Mouse (Mus musculus) megakaryocyte, adult 5-6 weeks (primary cell): ENCODE data around the gene Chn1. TPM values are rescaled to one million over a fixed set of nuclear protein-coding genes. Genes with fewer than 3 reads are reported as not detected.

Experiments used
- ATAC-seq: 2 replicates; pipeline ENCODE4 v1.8.0; 2016; ENCODE audit warnings: mild to moderate bottlenecking, inconsistent platforms; ENCODE audit not compliant: poor library complexity, severe bottlenecking
- total RNA-seq, 2 experiments: library from RNA; stranded (forward) in 1 of 2; stranded (reverse) in 1 of 2; fragments of 153-499, 151-499 nt in 1 of 2; fragments of 221-1000, 200-1000 nt in 1 of 2; gene quantifications; 2 replicates each; pipeline versions ENCODE4 v1.2.3 to v1.2.4; 2015 to 2017

The Chn1 gene
- total RNA-seq, 2 experiments from 2014 or later = not detected

- ATAC-seq = peak; percentile 27; the same call in 1 of the 2 replicates
Observed at GRCm38 (mm10) chr2:73566162-73566561, 209.0 kb downstream of the Chn1 start.

DNA sequence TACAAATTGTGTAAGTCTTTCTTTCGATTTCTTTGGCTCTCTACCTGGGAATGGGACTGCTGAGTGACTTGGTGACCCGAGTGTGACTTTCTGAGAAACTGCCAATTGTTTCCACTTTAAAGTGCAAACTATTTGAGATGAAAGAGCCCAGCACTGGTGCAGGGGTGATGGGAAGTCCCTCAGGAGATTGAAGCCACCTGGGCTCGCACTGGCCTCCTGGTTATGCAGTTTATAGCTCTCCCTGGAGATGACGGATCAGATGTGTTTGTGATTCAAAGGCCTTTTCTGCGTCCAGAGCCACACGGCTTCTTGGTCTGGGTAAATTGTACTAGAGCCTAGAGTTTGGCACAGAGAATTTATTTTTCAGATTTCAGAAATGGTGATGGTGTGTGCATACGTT, 211.5 kb downstream of the Chn1 start:
- no peak for ATAC-seq

GRCm38 (mm10) chr2:73562656-73563055, 212.5 kb downstream of the Chn1 start:
- no peak for ATAC-seq

DNA sequence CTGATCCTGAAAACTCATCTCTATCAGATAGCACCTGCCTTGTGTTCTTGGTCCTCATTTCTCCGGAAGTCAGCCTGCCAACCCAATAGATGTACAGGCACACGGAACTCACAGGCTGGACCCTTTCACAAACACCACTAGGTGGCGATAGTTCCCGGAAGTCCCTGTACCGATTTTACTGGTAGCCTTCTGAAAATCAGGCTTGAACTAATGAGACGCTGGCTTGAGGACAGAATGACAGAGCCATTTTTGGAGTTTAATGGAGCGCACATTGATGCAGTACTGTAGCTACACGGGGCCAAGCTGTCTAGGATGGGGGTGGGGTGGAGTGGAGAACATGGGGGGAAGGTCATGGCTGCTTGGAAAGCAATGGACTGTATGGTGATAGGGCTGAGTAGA, 213.5 kb downstream of the Chn1 start:
- peak; percentile 85 for ATAC-seq

GRCm38 (mm10) chr2:73560899-73561664, 214.1 kb downstream of the Chn1 start:
- ATAC-seq = no peak

Other genes with a start within 250 kb of the Chn1 start
- 123 and 139 TPM in 2 replicates for gene Wipf1, start 245.6 kb downstream of the Chn1 start, total RNA-seq (2015)
- 37.4 and 55.2 TPM in 2 replicates for gene Wipf1, start 245.6 kb downstream of the Chn1 start, total RNA-seq (2017)
- 0.09 TPM in 1 of 2 replicates, not detected in the other for gene Chrna1, start 195.0 kb downstream of the Chn1 start, total RNA-seq (2015)
- gene Chrna1, start 195.0 kb downstream of the Chn1 start, total RNA-seq (2017) = not detected in 2 replicates
- gene Atf2, start 117.3 kb upstream of the Chn1 start, total RNA-seq (2015) = 79.4 and 91.9 TPM in 2 replicates
- gene Atf2, start 117.3 kb upstream of the Chn1 start, total RNA-seq (2017) = 42.1 and 42.3 TPM in 2 replicates
- gene Atp5g3, start 136.0 kb upstream of the Chn1 start, total RNA-seq (2015) = 592 and 616 TPM in 2 replicates
- 102 and 104 TPM in 2 replicates for gene Atp5g3, start 136.0 kb upstream of the Chn1 start, total RNA-seq (2017)